Mouse (Mus musculus): ENCODE data around the gene BC049352.
A peak's percentile ranks its signal among the peaks of the same experiment; 100 is the strongest.

The BC049352 gene

DNA sequence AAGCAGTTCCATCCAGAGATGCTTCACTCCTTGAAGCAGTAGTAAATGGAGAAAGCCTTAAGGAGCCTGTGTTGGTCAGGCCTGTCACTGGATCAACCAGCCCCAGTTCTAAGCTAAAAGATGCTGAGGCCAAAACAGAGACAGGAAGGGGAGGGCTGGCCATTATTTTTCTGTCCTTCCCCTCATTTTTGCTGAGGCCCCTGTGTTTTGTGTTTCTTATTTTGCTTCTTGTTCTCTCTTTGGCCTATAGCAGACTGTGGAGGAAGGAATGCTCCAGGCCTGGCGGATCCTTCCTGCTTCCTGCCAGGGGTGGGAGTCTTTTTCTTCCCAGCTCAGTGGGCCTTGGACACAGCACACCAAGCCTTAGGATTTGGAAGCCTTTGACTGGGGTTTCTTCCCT is 63.6 kb downstream of the BC049352 start:
- no peak for DNase-seq (ENCODE audit: extremely low spot score, low spot score)

GRCm38 (mm10) chr9:45246060-45246459 is 64.3 kb downstream of the BC049352 start:
- DNase-seq (ENCODE audit: extremely low spot score, low spot score) = no peak

- DNase-seq (ENCODE audit: extremely low spot score, low spot score) = no peak
Observed at GRCm38 (mm10) chr9:45247536-45247935, 65.7 kb downstream of the BC049352 start.

- DNase-seq (ENCODE audit: extremely low spot score, low spot score) = no peak
Observed at GRCm38 (mm10) chr9:45250306-45250705, 68.5 kb downstream of the BC049352 start.

GRCm38 (mm10) chr9:45251281-45251680 is 69.5 kb downstream of the BC049352 start:
- DNase-seq (ENCODE audit: extremely low spot score, low spot score) = no peak

DNA sequence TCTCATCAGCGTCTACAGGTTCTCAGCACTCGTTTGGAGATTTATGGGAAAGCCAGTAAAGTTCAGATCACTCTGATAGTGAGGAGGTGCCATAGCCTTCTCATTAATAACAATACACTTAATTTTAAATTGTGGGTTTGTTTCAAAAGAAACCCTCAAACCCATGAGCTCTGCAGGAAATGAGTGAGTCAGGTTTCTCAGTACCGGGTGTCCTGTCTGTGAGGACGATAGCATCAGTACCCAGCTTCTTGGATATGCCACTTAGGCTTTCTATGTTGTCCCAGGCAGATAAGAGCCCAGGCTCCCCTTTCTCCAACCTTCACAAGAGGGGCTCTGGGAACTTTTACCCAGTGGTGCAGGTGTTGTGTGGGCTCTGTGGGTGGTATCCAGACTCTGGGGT is 70.2 kb downstream of the BC049352 start:
- no peak for DNase-seq (ENCODE audit: extremely low spot score, low spot score)

DNA sequence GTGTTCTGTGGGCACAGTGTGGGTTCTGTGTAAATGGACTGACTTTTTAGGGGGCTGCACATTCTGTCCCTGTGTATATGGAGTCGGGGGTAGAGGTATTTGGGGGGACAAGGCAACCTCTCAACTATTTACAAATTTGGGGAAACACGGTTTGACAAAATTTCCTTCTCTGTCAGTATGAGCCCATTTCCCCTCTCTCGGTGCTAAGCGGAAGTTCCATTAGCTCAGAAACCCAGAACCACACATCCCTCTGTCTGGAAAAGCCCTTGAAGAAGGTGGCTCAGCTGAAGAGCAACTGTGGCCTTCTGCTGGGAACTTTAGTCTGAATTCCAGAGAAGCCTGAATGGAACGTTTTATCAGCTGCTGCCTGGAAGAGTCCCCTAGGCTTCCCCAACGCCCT is 70.6 kb downstream of the BC049352 start:
- no peak for DNase-seq (ENCODE audit: extremely low spot score, low spot score)

DNA sequence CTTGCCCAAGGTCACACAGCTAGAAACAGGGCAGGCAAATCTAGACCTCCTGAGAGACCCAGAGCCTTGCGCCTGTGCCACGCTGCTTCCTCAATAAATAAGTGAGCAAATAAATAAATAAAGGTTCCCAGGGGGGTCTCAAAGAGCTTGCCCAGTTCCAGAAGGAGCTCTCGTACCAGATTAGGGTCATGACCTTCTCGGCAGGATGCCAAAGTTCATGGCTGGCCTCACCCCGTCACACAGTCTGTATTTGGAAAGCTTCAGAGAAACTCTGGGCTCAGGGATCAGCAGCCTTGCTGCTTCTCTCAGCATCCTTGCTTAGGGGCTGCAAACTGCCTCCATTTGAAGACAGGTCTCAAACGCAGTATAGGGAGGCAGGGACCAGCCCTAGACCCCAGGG is 72.2 kb downstream of the BC049352 start:
- DNase-seq (ENCODE audit: extremely low spot score, low spot score) = no peak

- DNase-seq (ENCODE audit: extremely low spot score, low spot score) = no peak
Observed at GRCm38 (mm10) chr9:45254605-45255004, 72.8 kb downstream of the BC049352 start.

- no peak for DNase-seq (ENCODE audit: extremely low spot score, low spot score)
Observed at GRCm38 (mm10) chr9:45255431-45255830, 73.6 kb downstream of the BC049352 start.

DNA sequence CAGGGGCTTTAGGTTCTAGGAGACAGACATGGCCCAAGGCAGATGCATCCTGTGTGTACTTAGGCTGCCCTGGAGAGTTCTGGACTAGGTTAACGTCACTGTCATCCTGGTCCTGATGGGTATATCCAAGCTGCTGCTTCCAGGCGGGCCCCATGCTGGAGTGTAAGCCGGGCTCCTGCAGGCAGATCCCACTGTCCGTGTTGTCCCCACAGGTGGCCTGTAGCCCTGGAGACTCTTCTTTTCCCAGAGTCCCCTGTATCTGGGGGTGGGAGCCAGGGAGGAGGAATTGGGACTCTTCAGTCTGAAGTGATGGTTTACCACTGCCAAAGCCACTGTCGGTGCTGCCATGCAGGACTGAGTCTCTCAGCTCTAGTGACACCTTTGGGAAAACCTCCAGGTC is 74.2 kb downstream of the BC049352 start:
- no peak for DNase-seq (ENCODE audit: extremely low spot score, low spot score)

GRCm38 (mm10) chr9:45259065-45259464 is 77.3 kb downstream of the BC049352 start:
- DNase-seq (ENCODE audit: extremely low spot score, low spot score) = no peak

- DNase-seq (ENCODE audit: extremely low spot score, low spot score) = no peak
Observed at GRCm38 (mm10) chr9:45261466-45261865, 79.7 kb downstream of the BC049352 start.

- DNase-seq (ENCODE audit: extremely low spot score, low spot score) = no peak
Observed at GRCm38 (mm10) chr9:45261872-45262271, 80.1 kb downstream of the BC049352 start.

DNA sequence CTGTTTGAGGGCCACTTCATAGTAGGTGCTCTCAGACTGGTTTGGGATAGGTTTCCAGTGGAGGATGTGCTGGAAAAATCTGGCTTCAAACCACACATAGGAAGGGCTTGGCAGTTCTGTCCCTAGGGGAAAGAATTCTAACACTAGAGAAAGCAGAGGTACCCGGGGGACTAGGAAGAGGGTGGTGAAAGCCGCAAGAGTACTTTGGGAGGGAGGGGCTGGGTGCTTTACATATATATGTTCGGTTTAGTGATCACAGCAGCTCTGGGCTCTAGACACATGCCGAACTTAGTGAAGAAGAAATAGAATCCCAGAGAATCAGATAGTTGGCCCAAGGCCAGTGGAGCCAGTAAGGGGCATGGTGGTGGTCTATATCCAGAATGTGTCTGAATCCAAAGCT is 85.3 kb downstream of the BC049352 start:
- DNase-seq (ENCODE audit: extremely low spot score, low spot score) = no peak

DNA sequence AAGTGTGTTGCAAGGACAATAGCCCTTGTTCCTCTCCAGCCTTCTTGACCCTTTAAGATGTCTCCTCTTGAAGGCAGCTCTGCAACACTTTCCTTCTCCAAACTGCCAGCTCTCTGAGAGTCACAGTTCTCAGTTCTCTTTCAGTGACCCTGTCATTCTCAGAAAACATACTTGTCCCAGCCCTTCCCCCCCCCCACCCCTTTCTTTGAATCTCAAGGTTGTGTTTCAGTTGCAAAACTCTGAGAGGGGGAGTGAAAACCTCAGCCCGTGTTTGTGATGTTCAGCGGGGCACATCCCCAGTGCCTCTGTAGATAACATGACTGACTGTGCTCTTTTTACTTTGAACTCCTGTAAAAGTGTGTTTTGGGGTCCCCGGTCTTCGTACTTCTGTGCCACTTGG is 86.3 kb downstream of the BC049352 start:
- no peak for DNase-seq (ENCODE audit: extremely low spot score, low spot score)

DNA sequence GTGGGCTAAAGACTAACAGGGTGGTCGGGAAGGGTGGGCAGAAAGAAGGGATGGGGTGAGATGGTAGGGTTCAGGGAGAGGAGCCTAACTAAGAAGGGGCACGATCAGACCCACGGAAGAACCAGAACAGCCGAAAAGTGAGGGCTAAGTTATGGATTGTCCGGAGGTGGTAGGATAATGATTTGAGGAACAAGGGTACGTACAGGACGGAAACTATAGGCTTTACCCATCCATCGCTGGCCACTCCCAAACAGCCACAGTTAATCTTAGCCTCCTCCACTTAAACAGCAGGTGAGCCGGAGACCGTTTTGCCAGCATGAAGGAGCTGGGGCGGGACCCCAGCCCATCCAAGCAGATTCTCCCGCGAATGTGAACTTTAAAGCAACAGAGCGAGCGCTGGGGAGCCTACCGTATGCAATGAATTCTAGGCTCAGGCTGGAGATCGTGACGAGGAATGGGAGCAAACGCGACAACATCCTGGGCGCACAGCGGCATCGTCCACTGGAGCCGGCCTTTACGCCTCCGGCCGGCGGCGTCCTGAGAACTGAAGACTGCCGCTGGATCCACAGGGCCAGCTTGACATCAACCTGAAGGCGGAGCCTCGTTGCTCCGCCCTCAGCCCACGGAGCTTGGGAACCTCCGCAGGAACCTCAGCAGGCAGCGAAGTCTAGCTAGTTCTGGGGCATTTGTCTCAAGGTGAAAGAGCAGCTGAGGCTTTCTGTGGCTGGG is 87.0 kb downstream of the BC049352 start, which contains the start of gene Il10ra:
TSS of gene Il10ra (minus strand) at position 553 of the 729 bp plus-strand sequence.
- DNase-seq (ENCODE audit: extremely low spot score, low spot score) = peak; percentile 38

- DNase-seq (ENCODE audit: extremely low spot score, low spot score) = no peak
Observed at GRCm38 (mm10) chr9:45272213-45272612, 90.4 kb downstream of the BC049352 start.

DNA sequence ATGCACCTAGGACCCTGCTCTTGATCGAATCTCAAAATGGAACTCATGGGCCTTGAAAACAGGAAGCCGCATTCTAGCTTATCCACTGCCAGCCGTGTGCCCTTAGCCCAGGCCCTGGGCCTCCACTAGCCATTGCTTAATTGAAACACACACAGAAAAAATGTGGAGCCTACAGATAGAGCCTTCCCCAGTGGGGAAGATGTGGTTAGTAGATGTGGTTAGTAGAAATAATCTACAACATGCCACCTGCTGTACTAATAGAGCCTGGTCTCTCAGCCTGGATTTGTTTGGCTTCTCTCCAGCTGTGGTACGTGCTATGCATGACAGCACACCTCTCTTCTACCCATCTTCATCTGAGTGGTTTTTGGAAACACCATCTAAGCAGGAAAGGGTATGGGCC is 92.4 kb downstream of the BC049352 start:
- DNase-seq (ENCODE audit: extremely low spot score, low spot score) = no peak

DNA sequence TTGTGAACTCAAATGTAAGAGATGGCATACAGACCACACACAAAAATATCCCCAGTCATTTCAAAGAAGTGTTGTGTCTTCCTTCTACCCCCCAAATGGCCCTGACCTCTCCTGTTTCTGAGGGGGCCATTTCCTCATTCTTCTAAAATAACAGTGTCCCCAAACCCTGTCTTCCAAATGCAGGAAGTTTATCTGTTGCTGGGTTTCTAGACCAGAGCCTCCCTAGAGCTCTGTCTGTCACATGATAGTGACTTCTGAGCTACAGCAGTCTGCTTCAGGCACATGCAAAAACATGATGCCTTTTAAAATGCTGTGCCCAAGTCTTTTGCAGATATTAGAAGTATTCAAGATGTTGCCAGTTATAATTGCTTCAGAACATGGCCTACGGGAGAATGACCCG is 92.8 kb downstream of the BC049352 start:
- DNase-seq (ENCODE audit: extremely low spot score, low spot score) = no peak

DNA sequence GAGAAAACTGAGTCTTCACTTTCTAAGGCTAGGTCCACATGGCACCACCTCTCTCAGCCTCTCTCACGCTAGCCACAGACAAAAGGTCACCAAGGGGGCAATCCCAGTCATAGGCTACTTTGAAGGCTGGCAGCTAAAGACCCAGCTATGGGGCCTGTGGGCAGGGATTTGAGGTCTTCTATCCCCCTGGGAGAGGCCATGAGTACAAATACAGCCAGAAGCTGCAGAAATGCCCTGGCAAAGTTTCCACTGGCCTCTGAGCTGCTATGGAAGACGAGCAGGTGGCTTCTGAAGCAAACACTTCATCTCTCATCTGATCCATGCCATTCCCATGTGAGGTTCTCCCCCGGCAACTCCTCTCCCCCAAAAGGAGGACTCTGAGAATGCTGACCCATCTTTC is 98.3 kb downstream of the BC049352 start:
- no peak for DNase-seq (ENCODE audit: extremely low spot score, low spot score)

GRCm38 (mm10) chr9:45280891-45281290 is 99.1 kb downstream of the BC049352 start:
- DNase-seq (ENCODE audit: extremely low spot score, low spot score) = no peak

DNA sequence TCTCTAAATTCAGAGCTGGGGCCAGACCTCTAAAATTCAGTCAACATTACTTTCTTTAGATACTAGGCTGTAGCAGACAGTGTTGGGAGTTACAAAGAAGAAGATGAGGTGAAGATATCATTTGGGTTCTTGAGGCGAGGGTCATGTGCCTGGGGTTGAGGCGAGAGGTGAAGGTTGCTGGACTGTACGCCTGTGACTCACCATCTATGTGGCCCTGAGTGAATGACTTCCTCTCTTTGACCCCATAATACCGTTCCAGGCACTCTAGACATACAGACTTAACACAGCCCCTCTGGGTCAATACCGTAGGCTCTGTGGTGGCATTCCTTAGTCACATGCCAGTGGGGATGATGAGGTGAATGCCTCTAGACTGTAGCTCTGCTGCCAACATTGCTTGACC is 100.7 kb downstream of the BC049352 start:
- DNase-seq (ENCODE audit: extremely low spot score, low spot score) = no peak
